Mouse (Mus musculus) liver, embryonic 14.5 days (tissue): Measurements from ENCODE around the gene Vipr2. TPM values are rescaled to one million over a fixed set of nuclear protein-coding genes. Genes with fewer than 3 reads are reported as not detected.
A peak's percentile ranks its signal among the peaks of the same experiment; 100 is the strongest.

Experiments used
- ATAC-seq: fragments of 200-750 bp; cut with Nextera tagmentation; 2 replicates; pipeline ENCODE4 v1.8.0; 2017; ENCODE audit warnings: moderate number of reproducible peaks, mild to moderate bottlenecking, moderate library complexity; ENCODE audit not compliant: insufficient read depth
- DNase-seq, 3 experiments: peaks; one replicate each; pipeline ENCODE4 v3.0.0-alpha.2; 2012 to 2013; ENCODE audit warnings: low read depth in 3 of 3, low spot score in 3 of 3
- H3K27ac ChIP-seq: fragments of 300-500 bp; sonication (generic); 2 replicates; pipeline ENCODE4 v1.5.1; 2014; ENCODE audit warnings: moderate library complexity, mild to moderate bottlenecking, control low read depth, inconsistent platforms
- H3K27me3 ChIP-seq: fragments of 300-500 bp; sonication (generic); 2 replicates; pipeline ENCODE4 v1.6.1; 2014; ENCODE audit warnings: mild to moderate bottlenecking, low read length, moderate library complexity; ENCODE audit not compliant: control insufficient read depth, insufficient read depth
- H3K36me3 ChIP-seq: fragments of 300-500 bp; sonication (generic); replicated peaks from 2 replicates; pipeline ENCODE4 v1.6.1; 2014; ENCODE audit warnings: low read depth; ENCODE audit not compliant: control insufficient read depth, insufficient read depth
- H3K4me1 ChIP-seq, 2 experiments: fragments of 200-500 bp in 1 of 2; fragments of 300-500 bp in 1 of 2; sonication (generic) in 1 of 2; replicated peaks; 2 replicates each; pipeline ENCODE4 v1.6.1; 2012 to 2014; ENCODE audit warnings: antibody characterized with exemption in 1 of 2, inconsistent platforms in 1 of 2, low read length in 1 of 2; ENCODE audit not compliant: control insufficient read depth in 2 of 2, insufficient read depth in 2 of 2
- H3K4me2 ChIP-seq: fragments of 300-500 bp; sonication (generic); 2 replicates; pipeline ENCODE4 v1.6.1; 2014; ENCODE audit warnings: low read depth, mild to moderate bottlenecking, control low read depth, moderate library complexity
- H3K4me3 ChIP-seq, 2 experiments: fragments of 200-500 bp in 1 of 2; fragments of 300-500 bp in 1 of 2; sonication (generic) in 1 of 2; 2 replicates each; pipeline ENCODE4 v1.5.1; 2012 to 2014; ENCODE audit warnings: low read depth in 2 of 2, low read length in 2 of 2, mild to moderate bottlenecking in 2 of 2, control low read depth in 1 of 2, inconsistent platforms in 1 of 2, moderate library complexity in 1 of 2; ENCODE audit not compliant: insufficient read depth in 1 of 2
- H3K9ac ChIP-seq: fragments of 300-500 bp; sonication (generic); replicated peaks from 2 replicates; pipeline ENCODE4 v1.6.1; 2014; ENCODE audit warnings: mild to moderate bottlenecking, control low read depth, moderate library complexity
- H3K9me3 ChIP-seq: fragments of 300-500 bp; sonication (generic); 2 replicates; pipeline ENCODE4 v1.6.1; 2016; ENCODE audit warnings: low read length, mixed read lengths; ENCODE audit not compliant: control insufficient read depth
- CTCF ChIP-seq: IDR thresholded peaks from 2 replicates; pipeline ENCODE4 v1.5.1; 2016; ENCODE audit warnings: antibody characterized with exemption, low read depth, control low read depth
- EP300 ChIP-seq: IDR thresholded peaks from 2 replicates; pipeline ENCODE4 v1.6.1; 2016; ENCODE audit warnings: antibody characterized with exemption, low read depth
- WGBS: fragments of 180-500 bp; shearing (Covaris S2); extraction: QIAGEN DNeasy Blood & Tissue Kit; methylation state at CpG from one replicate; pipeline ENCODE4 v1.1.7; 2014; ENCODE audit not compliant: insufficient replicate concordance; 5-methylcytosine and 5-hydroxymethylcytosine counted together
- polyA plus RNA-seq, 2 experiments: library from polyadenylated mRNA; depleted of rRNA in 1 of 2; stranded (reverse) in 1 of 2; unstranded in 1 of 2; fragments of >200 nt; fragmentation: Nextera tagmentation in 1 of 2; extraction: Ambion mirVana in 1 of 2; gene quantifications; 2 replicates each; pipeline versions ENCODE4 v1.2.1 to v1.2.3; 2012 to 2014

Gene Vipr2
- polyA plus RNA-seq, 2 experiments, result 0.06 to 0.19 TPM

DNA sequence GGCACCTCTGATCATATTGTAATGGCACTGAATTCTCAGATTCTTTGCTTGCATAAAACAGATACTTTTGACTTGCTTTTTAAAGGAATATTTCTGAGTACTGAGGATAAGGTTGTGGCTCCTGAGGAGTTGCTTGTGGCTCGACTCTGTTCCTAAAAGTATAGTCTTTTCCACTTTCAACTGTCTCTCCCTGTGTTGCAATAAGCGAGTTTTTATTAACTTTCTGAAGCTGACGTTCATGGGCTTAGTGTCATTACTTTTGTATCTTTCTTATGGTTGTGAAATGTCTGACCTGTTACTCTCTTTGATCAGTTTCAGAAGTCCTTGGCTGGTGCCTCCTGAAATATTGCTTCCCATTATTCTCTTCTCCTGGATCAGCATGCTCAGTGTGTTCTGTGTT is 46.3 kb downstream of the Vipr2 start:
- TF ChIP-seq EP300, result no peak
- TF ChIP-seq CTCF, result no peak
- no peak overlapping the region for H3K27ac ChIP-seq
- no peaks in the 10 kb centered on the region for H3K4me1 ChIP-seq
- no peak overlapping the region for H3K4me3 ChIP-seq
- 40% methylated on average over 3 of the region's 3 CpGs for WGBS
- no peaks in the 10 kb centered on the region for H3K36me3 ChIP-seq
- no peaks in the 10 kb centered on the region for H3K27me3 ChIP-seq
- ATAC-seq (no peak), DNase-seq (no peak)
- H3K9ac ChIP-seq, result no peak overlapping the region
- no peaks in the 10 kb centered on the region for H3K9me3 ChIP-seq
- no peak overlapping the region for H3K4me2 ChIP-seq

DNA sequence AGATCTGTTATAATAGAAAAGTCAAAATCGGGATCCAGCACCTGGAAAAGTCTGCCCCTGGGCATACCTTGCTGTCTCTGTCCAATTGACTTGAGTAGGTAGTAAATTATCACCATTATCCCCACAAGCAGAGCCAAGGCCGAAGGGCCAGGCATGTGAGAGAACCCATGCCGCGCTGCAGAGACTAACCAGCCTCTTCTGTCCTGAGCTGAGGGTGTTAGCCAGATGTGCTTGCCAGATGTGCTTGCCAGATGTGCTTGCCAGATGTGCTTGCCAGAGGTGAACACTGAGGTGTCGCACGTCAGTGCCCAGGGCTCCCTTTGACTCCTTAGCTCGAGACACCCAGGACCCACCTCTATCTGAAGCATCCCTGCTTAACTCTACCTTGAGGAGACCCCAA is 53.4 kb downstream of the Vipr2 start:
- Histone ChIP-seq H3K27ac (no peak overlapping the region), H3K27me3 (no peaks in the 10 kb centered on the region), H3K9me3 (no peaks in the 10 kb centered on the region), H3K4me3 (no peak overlapping the region), H3K4me1 (no peaks in the 10 kb centered on the region), H3K9ac (no peak overlapping the region), H3K36me3 (no peaks in the 10 kb centered on the region), H3K4me2 (no peak overlapping the region)
- WGBS, result 69% methylated on average over 7 of the region's 7 CpGs
- no peak for TF ChIP-seq CTCF
- no peak for TF ChIP-seq EP300
- DNase-seq, result no peak
- ATAC-seq, result no peak

DNA sequence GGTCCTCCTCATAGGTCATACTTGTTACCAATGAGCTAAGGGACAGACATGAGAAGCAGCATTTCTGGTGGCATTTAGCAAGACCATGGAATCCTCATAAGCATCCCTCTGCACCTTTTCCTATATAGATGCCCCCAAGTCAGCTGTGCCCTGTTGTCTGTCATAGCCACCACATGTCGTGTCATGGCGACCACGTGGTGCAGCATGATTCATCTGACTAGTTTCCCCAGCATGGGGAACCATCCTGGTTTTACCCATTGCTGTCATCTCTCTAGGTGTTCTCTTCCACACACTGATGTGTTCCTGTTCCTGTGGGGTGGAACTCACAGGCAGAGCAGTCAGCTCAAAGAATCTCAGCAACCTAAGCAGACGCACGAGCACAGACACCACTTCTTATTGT is 55.4 kb downstream of the Vipr2 start:
- TF ChIP-seq CTCF (no peak), EP300 (no peak)
- WGBS, result 71% methylated on average over 5 of the region's 5 CpGs
- no peak for ATAC-seq

DNA sequence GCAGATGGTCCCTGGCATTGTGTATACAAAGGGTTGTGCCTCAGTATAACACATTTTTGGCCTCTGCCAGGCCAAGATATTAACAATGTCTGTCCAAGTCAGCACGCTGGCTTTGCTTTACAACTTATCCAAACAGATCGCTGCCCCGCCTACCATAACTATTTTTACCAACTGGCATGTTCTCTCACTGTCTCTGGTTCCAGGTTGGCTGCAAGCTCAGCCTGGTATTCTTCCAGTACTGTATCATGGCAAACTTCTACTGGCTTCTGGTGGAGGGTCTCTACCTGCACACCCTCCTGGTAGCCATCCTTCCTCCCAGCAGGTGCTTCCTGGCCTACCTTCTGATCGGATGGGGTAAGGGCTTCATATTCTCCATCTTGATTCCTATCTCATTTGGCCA is 58.4 kb downstream of the Vipr2 start:
- WGBS, result 72% methylated on average over 4 of the region's 4 CpGs
- Histone ChIP-seq H3K4me2 (no peak overlapping the region), H3K9ac (no peak overlapping the region), H3K27me3 (no peaks in the 10 kb centered on the region), H3K36me3 (no peaks in the 10 kb centered on the region), H3K4me3 (no peak overlapping the region), H3K4me1 (no peaks in the 10 kb centered on the region), H3K27ac (no peak overlapping the region), H3K9me3 (no peaks in the 10 kb centered on the region)
- DNase-seq (no peak), ATAC-seq (no peak)
- TF ChIP-seq EP300, result no peak
- no peak for TF ChIP-seq CTCF

More for the DNA sequence above, 55.4 kb downstream of the Vipr2 start:
- Histone ChIP-seq H3K4me3 (no peak overlapping the region), H3K4me2 (no peak overlapping the region), H3K4me1 (no peaks in the 10 kb centered on the region), H3K9me3 (no peaks in the 10 kb centered on the region), H3K27me3 (no peaks in the 10 kb centered on the region), H3K36me3 (no peaks in the 10 kb centered on the region), H3K9ac (no peak overlapping the region), H3K27ac (no peak overlapping the region)
- DNase-seq, result no peak

DNA sequence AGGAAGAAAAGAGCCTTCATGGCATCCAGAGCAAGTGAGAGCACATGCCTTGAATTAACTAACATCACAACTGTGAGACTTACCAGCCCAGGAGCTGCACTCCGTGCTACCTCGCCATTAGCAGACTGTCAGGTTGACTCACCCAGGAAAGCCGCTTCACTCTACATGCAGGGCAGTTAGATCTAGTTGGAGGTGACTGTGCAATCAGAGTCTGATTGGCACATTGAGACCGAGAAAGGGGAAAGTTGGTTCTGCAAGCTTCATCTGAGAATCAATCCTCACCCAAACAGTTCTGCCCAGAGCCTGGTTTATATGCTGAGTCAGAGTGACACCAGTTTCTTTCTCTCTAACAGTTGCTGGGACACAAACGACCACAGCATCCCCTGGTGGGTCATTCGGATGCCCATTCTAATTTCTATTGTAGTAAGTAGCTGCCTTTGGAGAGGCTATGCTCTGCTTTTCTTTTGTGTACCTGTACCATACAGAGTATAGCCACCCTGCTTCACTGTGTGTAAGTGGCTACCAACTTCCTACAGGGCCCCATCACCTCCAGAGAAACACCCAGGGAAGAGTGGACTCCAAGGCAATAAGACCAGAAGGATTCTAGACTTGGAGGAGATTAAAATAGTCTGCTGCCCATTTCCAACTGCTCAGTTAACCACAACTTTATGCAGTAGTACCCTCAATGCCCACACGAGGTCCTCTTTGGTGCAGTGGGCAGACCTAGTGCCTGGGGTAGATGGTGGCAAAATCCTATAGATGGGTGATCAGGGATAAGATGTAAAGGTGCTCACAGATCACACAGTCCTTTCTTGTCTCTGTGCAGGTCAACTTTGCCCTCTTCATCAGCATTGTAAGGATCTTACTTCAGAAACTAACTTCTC is 61.0 kb downstream of the Vipr2 start:
- WGBS, result 44% methylated on average over 7 of the region's 7 CpGs
- peak in 1 of 3 experiments; percentile 6 for DNase-seq

More for the DNA sequence above, 61.0 kb downstream of the Vipr2 start:
- no peak overlapping the region for H3K4me3 ChIP-seq
- peak; percentile 10; the same call in 1 of the 2 replicates for ATAC-seq
- H3K27ac ChIP-seq, result no peak overlapping the region
- H3K36me3 ChIP-seq, result no peaks in the 10 kb centered on the region
- H3K9me3 ChIP-seq, result no peaks in the 10 kb centered on the region
- no peaks in the 10 kb centered on the region for H3K4me1 ChIP-seq
- H3K27me3 ChIP-seq, result no peaks in the 10 kb centered on the region
- peak; percentile 33 for TF ChIP-seq CTCF
- TF ChIP-seq EP300, result no peak
- no peak overlapping the region for H3K4me2 ChIP-seq
- H3K9ac ChIP-seq, result no peak overlapping the region
